Mouse (Mus musculus) frontal cortex, adult 2 months (tissue): ENCODE measurements around the gene Krt71. TPM values are rescaled to one million over a fixed set of nuclear protein-coding genes. Genes with fewer than 3 reads are reported as not detected.
"Not testable (repeated sequence)": the region's sequence is repeated elsewhere in the genome, so short reads cannot be mapped to it uniquely, and the experiment has no call there.

Experiments used
- DNase-seq, 2 experiments: peaks; one replicate each; pipeline ENCODE4 v3.0.0; 2022; ENCODE audit warnings: low spot score in 1 of 2; ENCODE audit errors: extremely low spot score in 1 of 2
- polyA plus RNA-seq: library from polyadenylated mRNA; depleted of rRNA; stranded (reverse); fragments of >200 nt; gene quantifications from 2 replicates; pipeline ENCODE4 v1.2.3, GENCODE M21; 2012; rRNA removed

The Krt71 gene
- polyA plus RNA-seq, 1 experiment, result not detected

DNA sequence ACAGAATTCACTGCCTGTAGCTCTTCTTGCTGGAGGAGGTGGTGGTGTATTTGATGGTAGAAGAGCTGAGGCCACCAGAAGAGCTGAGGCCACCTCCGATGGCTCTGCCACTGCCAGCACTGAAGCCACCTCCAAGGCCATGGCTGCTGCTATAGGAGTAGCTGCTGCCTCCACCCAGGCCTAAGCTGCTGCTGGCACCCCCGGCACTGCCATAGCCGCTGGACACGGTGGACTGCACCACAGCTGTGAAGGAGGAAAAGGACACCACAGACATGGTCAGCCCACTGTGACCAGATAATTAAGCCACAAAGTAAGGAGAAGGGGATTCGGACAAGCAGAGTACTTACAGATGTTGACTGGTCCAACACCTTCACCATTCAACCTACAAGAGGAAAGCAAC, 52.4 kb downstream of the Krt71 start:
- not testable (repeated sequence) for DNase-seq

DNA sequence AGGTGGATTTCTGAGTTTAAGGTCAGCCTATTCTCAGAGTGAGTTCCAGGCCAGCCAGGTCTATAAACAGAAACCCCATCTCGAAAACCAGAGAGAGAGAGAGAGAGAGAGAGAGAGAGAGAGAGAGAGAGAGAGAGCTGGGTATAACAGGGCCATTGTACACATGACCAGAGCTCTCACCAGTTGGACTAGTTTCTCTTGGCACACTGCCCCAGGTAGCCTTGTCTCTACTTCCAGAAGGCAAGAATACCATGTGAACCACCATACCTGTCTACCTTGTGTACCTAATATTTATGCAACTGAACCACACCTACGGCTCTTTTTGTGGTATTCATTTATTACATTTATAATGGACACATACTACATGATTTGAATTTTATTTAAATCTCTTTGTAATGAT, 54.7 kb downstream of the Krt71 start:
- DNase-seq, result no peak

Other genes with a start within 250 kb of the Krt71 start
- not detected in 2 replicates for gene Gm49425, start 225.8 kb downstream of the Krt71 start, polyA plus RNA-seq
- 0.06 TPM in 1 of 2 replicates, not detected in the other for gene Krt84, start 210.3 kb downstream of the Krt71 start, polyA plus RNA-seq
- not detected in 2 replicates for gene Krt82, start 192.4 kb downstream of the Krt71 start, polyA plus RNA-seq
- 0.08 and 0.10 TPM in 2 replicates for gene Krt90, start 180.2 kb downstream of the Krt71 start, polyA plus RNA-seq
- gene Krt75, start 169.2 kb downstream of the Krt71 start, polyA plus RNA-seq, result not detected in 2 replicates
- not detected in 2 replicates for gene Gm5414, start 114.9 kb downstream of the Krt71 start, polyA plus RNA-seq
- not detected in 2 replicates for gene Gm5478, start 95.7 kb downstream of the Krt71 start, polyA plus RNA-seq
- not detected in 2 replicates for gene Krt6b, start 62.8 kb downstream of the Krt71 start, polyA plus RNA-seq
- not detected in 2 replicates for gene Krt6a, start 48.8 kb downstream of the Krt71 start, polyA plus RNA-seq
- gene Krt5, start 30.2 kb downstream of the Krt71 start, polyA plus RNA-seq, result 0.08 TPM in 1 of 2 replicates, not detected in the other
- 0.17 and 0.28 TPM in 2 replicates for gene Krt72, start 43.4 kb upstream of the Krt71 start, polyA plus RNA-seq
- gene Krt73, start 59.2 kb upstream of the Krt71 start, polyA plus RNA-seq, result 0.78 and 0.92 TPM in 2 replicates
- gene Krt2, start 75.1 kb upstream of the Krt71 start, polyA plus RNA-seq, result 0.02 TPM in 1 of 2 replicates, not detected in the other
- gene Krt1, start 107.7 kb upstream of the Krt71 start, polyA plus RNA-seq, result 3.8 and 5.4 TPM in 2 replicates
- gene Krt77, start 126.6 kb upstream of the Krt71 start, polyA plus RNA-seq, result 5.6 and 9.1 TPM in 2 replicates
- gene Krt76, start 149.8 kb upstream of the Krt71 start, polyA plus RNA-seq, result not detected in 2 replicates
- not detected in 2 replicates for gene Krt4, start 181.6 kb upstream of the Krt71 start, polyA plus RNA-seq
- 0.34 TPM in 1 of 2 replicates, not detected in the other for gene Krt79, start 197.2 kb upstream of the Krt71 start, polyA plus RNA-seq
- not detected in 2 replicates for gene Krt78, start 211.2 kb upstream of the Krt71 start, polyA plus RNA-seq